Mouse (Mus musculus) megakaryocyte progenitor cell, adult 5-6 weeks (primary cell): Measurements from ENCODE around the gene Ccser2. TPM values are rescaled to one million over a fixed set of nuclear protein-coding genes. Genes with fewer than 3 reads are reported as not detected.
"Not testable (repeated sequence)": the region's sequence is repeated elsewhere in the genome, so short reads cannot be mapped to it uniquely, and the experiment has no call there.

ENCODE experiments used
- ATAC-seq: replicated peaks from 2 replicates; pipeline ENCODE4 v1.8.0; 2016; ENCODE audit warnings: mild to moderate bottlenecking, moderate TSS enrichment, inconsistent platforms; ENCODE audit not compliant: poor library complexity
- total RNA-seq, 2 experiments: library from RNA; stranded (forward) in 1 of 2; stranded (reverse) in 1 of 2; fragments of 157-497, 149-512 nt in 1 of 2; fragments of 200-1000 nt in 1 of 2; gene quantifications; 2 replicates each; pipeline versions ENCODE4 v1.2.3 to v1.2.4; 2015 to 2017

The Ccser2 gene
- total RNA-seq (2015) (9.6 and 10.4 TPM in 2 replicates), total RNA-seq (2017) (5.6 and 12.3 TPM in 2 replicates)

DNA sequence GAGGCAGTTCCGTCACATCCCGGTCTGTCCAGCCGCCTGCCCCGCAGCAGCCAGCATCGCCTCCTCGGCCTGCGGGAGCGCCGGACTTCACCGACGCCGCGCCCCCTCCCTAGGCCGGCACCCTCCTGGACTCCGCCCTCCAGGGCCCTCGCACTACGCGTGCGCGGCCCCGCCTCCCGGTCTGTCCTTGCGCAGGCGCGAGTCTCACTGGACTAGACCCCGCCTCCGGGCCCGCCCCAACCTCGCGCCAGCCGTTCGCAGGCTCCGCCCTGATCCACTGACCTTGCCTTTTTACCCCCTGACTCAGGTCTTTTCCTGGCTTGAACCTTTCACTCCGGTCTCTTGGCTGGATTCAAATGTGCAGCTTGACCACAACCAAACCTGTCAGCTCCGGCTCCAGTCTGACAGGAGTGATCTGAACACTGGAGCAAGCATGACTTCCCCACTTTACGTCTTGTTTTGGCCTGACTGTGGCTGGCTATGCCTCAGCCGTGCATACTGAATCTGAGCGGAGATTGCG is at the start of gene Ccser2:
Gene Ccser2, minus strand, starts transcription at position 150 of the 520 bp plus-strand sequence.
- ATAC-seq: peak; percentile 95

DNA sequence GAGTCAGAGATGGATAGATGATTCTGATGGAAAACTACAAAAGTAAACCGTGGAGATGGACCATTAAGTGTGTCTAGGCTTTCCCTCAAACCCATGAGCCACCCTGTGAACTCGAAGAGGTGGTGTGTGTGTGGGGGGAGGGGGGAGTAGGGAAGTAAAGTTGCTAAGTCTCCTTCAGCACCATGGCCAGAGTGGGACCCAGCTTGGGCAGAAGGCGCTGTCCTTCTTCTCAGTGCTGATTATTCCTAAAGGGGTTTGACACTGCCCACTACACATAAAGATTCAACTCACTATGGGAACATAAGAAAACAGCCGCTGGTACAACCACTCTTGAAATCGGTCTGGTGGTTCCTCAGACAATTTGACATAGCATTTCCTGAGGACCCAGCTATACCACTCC is 47.3 kb upstream of the Ccser2 start:
- peak; percentile 74 for ATAC-seq

DNA sequence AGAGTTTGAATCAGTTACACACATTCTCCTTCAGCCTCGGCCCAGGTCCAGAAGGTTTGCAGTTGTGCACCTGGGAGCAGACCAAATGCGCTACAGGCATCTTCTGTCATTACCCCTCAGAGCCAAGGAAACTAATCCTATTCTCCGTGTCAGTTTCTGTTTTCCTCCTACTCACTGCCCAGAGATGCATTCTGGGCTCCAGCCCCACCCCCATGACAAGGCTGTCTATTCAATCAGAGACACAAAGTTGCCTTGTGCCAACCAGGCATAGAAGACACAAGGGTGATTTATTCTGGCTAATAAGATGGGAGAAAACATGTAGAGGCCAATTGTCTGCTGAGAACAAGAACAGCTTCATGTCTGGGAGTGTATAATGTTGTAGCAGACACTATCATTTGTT is 45.1 kb upstream of the Ccser2 start:
- ATAC-seq: no peak

DNA sequence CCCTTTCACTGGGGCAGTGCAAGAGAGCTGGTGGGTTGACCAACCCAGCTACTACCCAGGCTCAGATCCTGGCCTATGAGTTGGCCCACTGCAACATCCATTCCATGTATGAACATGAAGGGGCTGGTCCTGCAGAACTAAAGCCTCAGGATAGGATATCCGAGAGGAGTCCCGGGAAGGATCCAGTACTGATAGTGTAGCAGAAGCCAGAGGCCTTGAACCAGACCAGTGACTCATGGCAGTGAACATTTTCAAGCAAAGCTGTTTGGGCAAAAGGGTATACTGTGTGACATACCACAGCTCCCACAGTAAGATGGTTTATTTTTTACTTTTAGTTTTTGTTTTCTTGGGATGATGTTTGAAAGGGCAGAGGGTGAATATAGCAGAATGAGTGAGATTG is 41.1 kb upstream of the Ccser2 start:
- no peak for ATAC-seq

GRCm38 (mm10) chr14:37006489-37006888 is 37.9 kb upstream of the Ccser2 start:
- ATAC-seq: no peak

GRCm38 (mm10) chr14:37005865-37006264 is 37.3 kb upstream of the Ccser2 start:
- no peak for ATAC-seq

- ATAC-seq: no peak
Observed at GRCm38 (mm10) chr14:37003431-37004095, 35.0 kb upstream of the Ccser2 start.

DNA sequence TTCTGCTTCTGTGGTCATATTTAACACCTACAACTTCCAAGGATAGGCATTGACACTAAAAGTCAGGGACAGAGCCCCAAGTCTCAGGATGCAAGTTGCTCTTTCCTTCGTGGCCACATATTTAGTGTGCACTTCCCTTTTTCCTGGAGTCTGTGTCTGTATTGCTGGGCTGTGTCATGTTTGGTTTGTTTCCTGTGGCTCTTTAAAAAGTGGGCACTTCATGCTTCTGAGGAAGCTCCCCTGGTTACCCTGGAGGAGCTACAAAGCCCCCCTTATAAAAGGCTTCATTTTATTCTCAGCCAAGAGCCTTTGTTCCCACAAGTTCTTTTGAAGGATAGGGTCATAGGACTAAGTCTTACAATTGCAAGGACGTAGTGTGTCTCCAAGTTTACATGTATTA is 34.3 kb upstream of the Ccser2 start:
- ATAC-seq: peak; percentile 44; the same call in 1 of the 2 replicates

- not testable (repeated sequence) for ATAC-seq
Observed at GRCm38 (mm10) chr14:37000780-37001179, 32.2 kb upstream of the Ccser2 start.

DNA sequence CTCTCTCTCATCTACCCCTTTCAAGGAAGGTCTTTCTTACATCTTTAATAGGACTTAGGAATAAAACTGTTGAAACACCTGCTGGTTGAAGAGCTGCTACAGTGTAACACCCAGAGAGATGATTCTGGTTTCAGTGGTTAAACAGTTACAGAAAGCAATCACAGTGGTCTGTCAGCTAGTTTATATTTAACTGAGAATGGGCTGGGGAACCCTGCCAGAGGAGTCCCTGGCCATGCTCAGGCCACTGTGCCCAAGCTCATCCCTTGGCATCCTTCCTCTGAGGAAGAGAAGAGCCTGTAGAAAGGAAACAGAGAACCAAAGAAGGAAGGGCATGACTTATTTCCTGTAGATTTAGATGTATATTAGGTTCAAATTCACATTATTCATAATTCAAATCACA is 21.2 kb upstream of the Ccser2 start:
- no peak for ATAC-seq

- no peak for ATAC-seq
Observed at GRCm38 (mm10) chr14:36985693-36986092, 17.1 kb upstream of the Ccser2 start.

DNA sequence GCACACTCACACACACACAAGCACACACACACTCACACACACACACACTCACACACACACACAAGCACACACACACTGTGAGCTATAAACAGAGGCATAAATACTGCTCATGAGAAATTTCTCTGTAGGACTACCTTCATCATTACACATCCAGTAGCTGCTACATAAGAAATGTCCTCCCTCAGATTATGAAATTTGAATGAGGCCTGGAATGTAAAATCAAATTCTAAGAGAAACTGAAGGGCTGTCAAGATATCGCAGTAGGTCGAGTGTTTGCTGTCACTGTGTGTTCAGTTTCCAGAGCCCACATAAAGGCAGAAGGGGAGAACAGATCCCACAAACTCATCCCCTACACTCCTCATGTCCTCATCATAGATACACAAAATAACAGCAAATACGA is 6.4 kb upstream of the Ccser2 start:
- ATAC-seq: no peak

- ATAC-seq: no peak
Observed at GRCm38 (mm10) chr14:36971211-36971610, 2.6 kb upstream of the Ccser2 start.

DNA sequence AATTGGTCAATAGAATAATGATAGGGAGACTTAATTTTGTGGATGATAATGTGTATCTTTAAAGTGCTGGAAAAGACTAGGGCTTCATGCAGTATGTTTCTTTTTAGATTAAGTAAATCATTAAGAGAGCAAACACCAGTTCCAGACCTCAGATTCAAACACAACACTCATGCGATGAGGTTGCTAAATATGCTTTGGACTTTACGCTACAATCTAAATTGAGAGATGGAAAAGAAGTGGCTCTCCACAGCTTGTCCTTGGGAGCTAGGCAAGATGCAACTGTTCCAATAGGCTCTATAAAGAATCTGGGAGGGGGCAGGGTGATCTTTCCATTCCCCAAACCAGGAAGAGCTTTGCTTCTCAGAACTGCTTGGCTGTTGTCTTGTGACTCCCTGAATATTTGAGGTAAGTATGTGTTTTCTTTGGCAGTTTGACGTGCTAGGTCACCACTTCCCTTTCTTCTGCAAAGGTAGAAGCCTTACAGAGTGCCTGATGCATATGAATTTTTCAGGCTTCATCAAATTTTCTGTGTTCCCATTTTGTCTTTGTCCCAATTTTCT is 1.4 kb upstream of the Ccser2 start:
- no peak for ATAC-seq

DNA sequence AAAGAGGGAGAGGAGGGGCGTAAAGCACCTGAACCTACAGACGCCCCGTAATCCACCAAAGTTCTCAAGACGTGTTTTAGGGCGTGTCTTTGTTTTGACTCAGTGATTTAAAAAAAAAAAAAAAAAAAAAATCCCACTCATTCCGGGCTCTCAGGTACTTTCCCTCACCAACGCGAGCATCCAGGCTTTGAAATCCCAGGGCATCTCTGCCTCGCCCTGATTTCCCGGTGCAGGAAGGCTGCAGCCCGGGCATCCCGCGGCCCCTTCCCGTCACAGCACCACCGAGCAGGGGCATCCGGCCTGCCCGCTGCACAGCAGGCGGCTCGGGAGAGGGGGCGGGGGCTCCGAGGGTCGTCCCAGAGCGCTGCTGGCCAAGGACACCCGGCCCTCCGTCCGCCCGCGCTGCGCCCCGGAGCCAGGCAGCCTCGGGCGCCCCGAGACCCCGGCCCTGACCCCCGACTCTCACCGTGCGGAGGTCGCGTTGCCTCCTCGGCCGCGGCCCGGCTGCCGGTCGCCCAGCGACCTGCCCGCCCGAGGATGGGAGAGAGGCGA is 425 bp downstream of the Ccser2 start:
- ATAC-seq: 0 out of 2 replicates have a peak, but pooled peaks have one; percentile 23

DNA sequence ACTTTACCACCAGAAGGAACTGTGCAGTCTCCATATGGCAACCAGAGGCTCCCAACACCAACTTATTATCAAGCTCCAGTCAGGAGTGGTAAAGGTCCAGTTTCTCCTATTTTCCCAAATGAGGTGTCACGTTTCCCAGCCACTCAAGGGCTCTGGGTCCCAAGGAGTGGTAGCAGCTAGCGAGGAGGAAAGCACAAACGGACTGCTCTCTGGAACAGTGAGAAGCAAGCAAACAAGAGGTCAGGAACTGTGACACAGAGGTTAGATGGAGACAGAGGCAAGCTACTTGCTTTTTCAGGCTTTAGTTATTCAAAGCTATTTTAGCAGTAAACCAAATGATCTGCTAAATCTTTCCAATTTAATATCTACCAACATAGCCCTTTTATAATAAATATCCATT is 3.2 kb downstream of the Ccser2 start:
- ATAC-seq: no peak

DNA sequence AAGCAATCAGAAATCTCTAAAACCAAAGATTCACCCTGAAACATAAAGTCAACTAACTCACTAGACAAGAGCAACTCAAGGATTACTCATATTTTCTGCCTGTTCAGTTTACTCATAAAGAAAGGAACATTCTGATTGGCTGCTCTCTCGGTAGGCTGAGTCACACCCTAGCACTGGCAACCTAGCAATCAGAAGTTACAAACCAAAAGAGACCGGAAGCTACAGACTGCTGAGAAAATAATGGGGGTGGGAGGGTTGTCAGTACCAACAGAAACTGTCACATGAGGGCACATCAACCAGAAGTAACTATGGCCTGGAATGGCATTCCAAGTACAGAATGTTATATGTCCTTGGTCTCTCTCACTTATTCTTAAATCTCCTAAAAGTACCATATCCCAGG is 6.1 kb downstream of the Ccser2 start:
- peak; percentile 37; the same call in 1 of the 2 replicates for ATAC-seq

DNA sequence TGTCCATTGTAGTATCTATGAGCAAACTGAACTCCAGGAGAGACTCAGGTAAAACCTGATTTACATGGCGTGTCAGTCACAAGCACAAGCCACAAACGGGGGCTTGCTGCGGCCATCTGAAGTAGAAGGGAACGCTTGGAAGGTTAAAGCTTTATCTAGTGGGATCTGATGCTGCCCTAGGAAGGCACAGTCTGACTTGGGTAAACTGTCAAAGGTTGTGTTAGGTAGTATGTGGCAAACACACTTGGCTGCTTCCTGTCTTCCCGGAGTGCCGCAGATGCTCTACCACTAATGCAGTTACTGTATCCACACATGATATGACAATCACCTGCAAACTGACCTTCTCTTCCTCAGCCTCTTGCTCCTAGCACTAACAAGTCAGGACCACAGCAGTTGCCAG is 10.9 kb downstream of the Ccser2 start:
- no peak for ATAC-seq

DNA sequence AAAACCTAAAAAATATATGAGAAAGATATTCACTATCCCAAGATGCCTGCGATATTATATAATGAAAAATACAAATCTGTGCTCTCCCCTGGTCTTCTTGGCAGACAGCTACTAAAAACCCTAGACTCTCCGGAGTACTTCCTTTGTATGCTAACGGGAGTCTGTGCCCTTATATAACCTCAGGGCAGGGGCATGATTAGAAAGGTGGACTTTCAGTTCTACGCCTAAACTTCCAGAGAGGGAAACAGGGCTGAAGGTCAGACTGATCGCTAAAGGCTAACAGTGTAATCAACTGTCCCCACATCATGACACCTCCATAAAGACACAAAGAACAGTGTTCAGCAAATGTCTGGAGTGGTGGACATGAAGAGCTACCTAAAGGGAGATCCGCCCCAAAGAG is 11.3 kb downstream of the Ccser2 start:
- ATAC-seq: no peak

- ATAC-seq: no peak
Observed at GRCm38 (mm10) chr14:36956717-36957116, 11.9 kb downstream of the Ccser2 start.

- ATAC-seq: peak; percentile 72
Observed at GRCm38 (mm10) chr14:36952687-36953426, 15.7 kb downstream of the Ccser2 start.

- ATAC-seq: peak; percentile 96
Observed at GRCm38 (mm10) chr14:36952142-36952541, 16.4 kb downstream of the Ccser2 start.
